Mouse (Mus musculus) neural tube, embryonic 15.5 days (tissue): ENCODE data around the gene Ppp1r3c. TPM values are rescaled to one million over a fixed set of nuclear protein-coding genes. Genes with fewer than 3 reads are reported as not detected.

Experiments used
- ATAC-seq: fragments of 200-750 bp; cut with Nextera tagmentation; 2 replicates; pipeline ENCODE4 v1.8.0; 2017; ENCODE audit warnings: mild to moderate bottlenecking, moderate TSS enrichment, moderate library complexity; ENCODE audit not compliant: low FRiP score
- H3K27ac ChIP-seq: fragments of 300-500 bp; sonication (generic); replicated peaks from 2 replicates; pipeline ENCODE4 v1.5.1; 2015; ENCODE audit warnings: mild to moderate bottlenecking, inconsistent platforms
- H3K27me3 ChIP-seq: fragments of 300-500 bp; sonication (generic); replicated peaks from 2 replicates; pipeline ENCODE4 v1.6.1; 2015; ENCODE audit warnings: inconsistent platforms
- H3K36me3 ChIP-seq: fragments of 300-500 bp; sonication (generic); 2 replicates; pipeline ENCODE4 v1.6.1; 2015; ENCODE audit warnings: inconsistent platforms
- H3K4me1 ChIP-seq: fragments of 300-500 bp; sonication (generic); 2 replicates; pipeline ENCODE4 v1.6.1; 2015; ENCODE audit warnings: inconsistent platforms
- H3K4me2 ChIP-seq: fragments of 300-500 bp; sonication (generic); 2 replicates; pipeline ENCODE4 v1.6.1; 2015; ENCODE audit warnings: inconsistent platforms, mild to moderate bottlenecking, moderate library complexity
- H3K4me3 ChIP-seq: fragments of 300-500 bp; sonication (generic); replicated peaks from 2 replicates; pipeline ENCODE4 v1.5.1; 2015; ENCODE audit warnings: mild to moderate bottlenecking, inconsistent platforms
- H3K9ac ChIP-seq: fragments of 300-500 bp; sonication (generic); replicated peaks from 2 replicates; pipeline ENCODE4 v1.6.1; 2015; ENCODE audit warnings: mild to moderate bottlenecking, inconsistent platforms
- H3K9me3 ChIP-seq: fragments of 300-500 bp; sonication (generic); replicated peaks from 2 replicates; pipeline ENCODE4 v1.6.1; 2016; ENCODE audit warnings: inconsistent platforms
- WGBS: fragments of 180-500 bp; shearing (Covaris S2); methylation state at CpG from one replicate; pipeline ENCODE4 v1.1.7; 2015; ENCODE audit warnings: mixed read lengths; 5-methylcytosine and 5-hydroxymethylcytosine counted together
- polyA plus RNA-seq: library from polyadenylated mRNA; unstranded; fragments of >200 nt; fragmentation: Nextera tagmentation; extraction: Ambion mirVana; gene quantifications from 2 replicates; pipeline ENCODE4 v1.2.1, GENCODE M21; 2015

Ppp1r3c gene
- polyA plus RNA-seq, 1 experiment from 2014 or later = 21.9 TPM

- ATAC-seq = no peak
- no peaks in the 10 kb centered on the region for H3K27me3 ChIP-seq
- no peak overlapping the region for H3K4me3 ChIP-seq
- 98% methylated on average over 10 of the region's 10 CpGs for WGBS
- H3K9me3 ChIP-seq = no peaks in the 10 kb centered on the region
- H3K4me2 ChIP-seq = no peak overlapping the region
- no peak overlapping the region for H3K9ac ChIP-seq
- H3K27ac ChIP-seq = no peak overlapping the region
- H3K36me3 ChIP-seq = no peaks in the 10 kb centered on the region
- H3K4me1 ChIP-seq = no peaks in the 10 kb centered on the region
These were observed 20.9 kb downstream of the Ppp1r3c start for GRCm38 (mm10) chr19:36715591-36715990.

- no peak for ATAC-seq
- Histone ChIP-seq H3K9me3 (no peaks in the 10 kb centered on the region), H3K36me3 (no peaks in the 10 kb centered on the region), H3K4me3 (no peak overlapping the region), H3K4me2 (no peak overlapping the region), H3K27ac (no peak overlapping the region), H3K9ac (no peak overlapping the region), H3K4me1 (no peaks in the 10 kb centered on the region), H3K27me3 (no peaks in the 10 kb centered on the region)
- WGBS = 36% methylated on average over 1 of the region's 1 CpGs
These were observed 22.0 kb downstream of the Ppp1r3c start for GRCm38 (mm10) chr19:36714492-36714891.

- Histone ChIP-seq H3K27me3 (no peaks in the 10 kb centered on the region), H3K9ac (no peak overlapping the region), H3K9me3 (no peaks in the 10 kb centered on the region), H3K36me3 (no peaks in the 10 kb centered on the region), H3K4me3 (no peak overlapping the region), H3K27ac (no peak overlapping the region), H3K4me2 (no peak overlapping the region), H3K4me1 (no peaks in the 10 kb centered on the region)
- no peak for ATAC-seq
- WGBS = 70% methylated on average over 13 of the region's 13 CpGs
These were observed 23.4 kb downstream of the Ppp1r3c start for GRCm38 (mm10) chr19:36713092-36713491.

- Histone ChIP-seq H3K4me2 (no peak overlapping the region), H3K27ac (peak overlapping the region; percentile 51), H3K4me1 (no peaks in the 10 kb centered on the region), H3K36me3 (no peaks in the 10 kb centered on the region), H3K27me3 (no peaks in the 10 kb centered on the region), H3K4me3 (no peak overlapping the region), H3K9me3 (no peaks in the 10 kb centered on the region), H3K9ac (no peak overlapping the region)
- 84% methylated on average over 6 of the region's 6 CpGs for WGBS
- ATAC-seq = no peak
These were observed 30.3 kb downstream of the Ppp1r3c start for GRCm38 (mm10) chr19:36706195-36706594.

GRCm38 (mm10) chr19:36705286-36706146 is 30.9 kb downstream of the Ppp1r3c start:
- Histone ChIP-seq H3K9ac (no peak overlapping the region), H3K27ac (peak overlapping the region; percentile 51), H3K36me3 (no peaks in the 10 kb centered on the region), H3K4me1 (0 out of 2 replicates have a peak, but pooled peaks cover 3% of the 10 kb centered on the region), H3K9me3 (no peaks in the 10 kb centered on the region), H3K4me3 (no peak overlapping the region), H3K4me2 (no peak overlapping the region), H3K27me3 (no peaks in the 10 kb centered on the region)
- ATAC-seq = peak; percentile 87
- WGBS = 77% methylated on average over 17 of the region's 17 CpGs

- peak overlapping the region; percentile 49 for H3K27ac ChIP-seq
- H3K9me3 ChIP-seq = no peaks in the 10 kb centered on the region
- 0 out of 2 replicates have a peak, but pooled peaks cover 3% of the 10 kb centered on the region for H3K4me1 ChIP-seq
- WGBS = 87% methylated on average over 7 of the region's 7 CpGs
- H3K36me3 ChIP-seq = no peaks in the 10 kb centered on the region
- ATAC-seq = no peak
- H3K9ac ChIP-seq = no peak overlapping the region
- no peak overlapping the region for H3K4me3 ChIP-seq
- no peak overlapping the region for H3K4me2 ChIP-seq
- H3K27me3 ChIP-seq = no peaks in the 10 kb centered on the region
These were observed 31.7 kb downstream of the Ppp1r3c start for GRCm38 (mm10) chr19:36704763-36705162.

- Histone ChIP-seq H3K4me3 (no peak overlapping the region), H3K4me2 (no peak overlapping the region), H3K4me1 (peaks cover 6% of the 10 kb centered on the region; the same call in 1 of the 2 replicates), H3K27me3 (no peaks in the 10 kb centered on the region), H3K9ac (no peak overlapping the region), H3K27ac (no peak overlapping the region), H3K9me3 (no peaks in the 10 kb centered on the region), H3K36me3 (no peaks in the 10 kb centered on the region)
- ATAC-seq = no peak
- WGBS = 73% methylated on average over 9 of the region's 9 CpGs
These were observed 34.4 kb downstream of the Ppp1r3c start for GRCm38 (mm10) chr19:36701809-36702622.

GRCm38 (mm10) chr19:36701366-36701765 is 35.1 kb downstream of the Ppp1r3c start:
- 66% methylated on average over 3 of the region's 3 CpGs for WGBS
- Histone ChIP-seq H3K9ac (no peak overlapping the region), H3K9me3 (no peaks in the 10 kb centered on the region), H3K27me3 (no peaks in the 10 kb centered on the region), H3K27ac (no peak overlapping the region), H3K4me1 (peaks cover 9% of the 10 kb centered on the region; the same call in 1 of the 2 replicates), H3K36me3 (no peaks in the 10 kb centered on the region), H3K4me2 (no peak overlapping the region), H3K4me3 (no peak overlapping the region)
- ATAC-seq = no peak

GRCm38 (mm10) chr19:36700937-36701336 is 35.5 kb downstream of the Ppp1r3c start:
- Histone ChIP-seq H3K4me2 (no peak overlapping the region), H3K9ac (no peak overlapping the region), H3K4me1 (peaks cover 9% of the 10 kb centered on the region; the same call in 1 of the 2 replicates), H3K36me3 (no peaks in the 10 kb centered on the region), H3K9me3 (no peaks in the 10 kb centered on the region), H3K27ac (no peak overlapping the region), H3K4me3 (no peak overlapping the region), H3K27me3 (no peaks in the 10 kb centered on the region)
- ATAC-seq = no peak
- 77% methylated on average over 4 of the region's 4 CpGs for WGBS

- H3K27me3 ChIP-seq = no peaks in the 10 kb centered on the region
- no peak overlapping the region for H3K4me2 ChIP-seq
- no peak for ATAC-seq
- peaks cover 9% of the 10 kb centered on the region; the same call in 1 of the 2 replicates for H3K4me1 ChIP-seq
- no peak overlapping the region for H3K27ac ChIP-seq
- WGBS = 83% methylated on average over 1 of the region's 1 CpGs
- H3K9me3 ChIP-seq = no peaks in the 10 kb centered on the region
- no peak overlapping the region for H3K9ac ChIP-seq
- no peaks in the 10 kb centered on the region for H3K36me3 ChIP-seq
- no peak overlapping the region for H3K4me3 ChIP-seq
These were observed 37.3 kb downstream of the Ppp1r3c start for GRCm38 (mm10) chr19:36699151-36699550.

GRCm38 (mm10) chr19:36698200-36698599 is 38.3 kb downstream of the Ppp1r3c start:
- WGBS = 84% methylated on average over 3 of the region's 3 CpGs
- ATAC-seq = no peak

More at GRCm38 (mm10) chr19:36698200-36698599, 38.3 kb downstream of the Ppp1r3c start:
- Histone ChIP-seq H3K27me3 (no peaks in the 10 kb centered on the region), H3K9me3 (no peaks in the 10 kb centered on the region), H3K27ac (0 out of 2 replicates have a peak overlapping the region, but pooled peaks have one; percentile 75), H3K4me3 (no peak overlapping the region), H3K9ac (no peak overlapping the region), H3K36me3 (no peaks in the 10 kb centered on the region), H3K4me1 (peaks cover 9% of the 10 kb centered on the region; the same call in 1 of the 2 replicates), H3K4me2 (no peak overlapping the region)
